Mouse (Mus musculus) adrenal gland, postnatal 14 days (tissue): ENCODE measurements around the gene Tmem251. TPM values are rescaled to one million over a fixed set of nuclear protein-coding genes. Genes with fewer than 3 reads are reported as not detected.
A peak's percentile ranks its signal among the peaks of the same experiment; 100 is the strongest.

Experiments
- DNase-seq: peaks from one replicate; pipeline ENCODE4 v3.0.0; 2021; ENCODE audit warnings: mixed read lengths
- total RNA-seq: library from RNA; stranded (reverse); gene quantifications from 2 replicates; pipeline ENCODE4 v1.2.3, GENCODE M21; 2021

The Tmem251 gene
- total RNA-seq, 1 experiment from 2014 or later, result 5.7 TPM

GRCm38 (mm10) chr12:102756304-102756703 is 12.7 kb downstream of the Tmem251 start:
- peak; percentile 56 for DNase-seq

GRCm38 (mm10) chr12:102757055-102757688 is 13.6 kb downstream of the Tmem251 start:
- peak; percentile 93 for DNase-seq

- DNase-seq, result peak; percentile 98
Observed at GRCm38 (mm10) chr12:102757689-102758402, 14.3 kb downstream of the Tmem251 start, which contains the start of the genes Gm28051, Gon7 and Ubr7. Gm28051 (minus strand) TSS chr12:102757765. Gon7 (minus strand) TSS chr12:102757803. Ubr7 (plus strand) TSS chr12:102757967.

- DNase-seq, result no peak
Observed at GRCm38 (mm10) chr12:102758403-102758756, 14.8 kb downstream of the Tmem251 start, which contains the start of gene Gm20604. Gm20604 (minus strand) TSS chr12:102758672.

- DNase-seq, result peak; percentile 51
Observed at GRCm38 (mm10) chr12:102758936-102759335, 15.4 kb downstream of the Tmem251 start.

GRCm38 (mm10) chr12:102761668-102762067 is 18.1 kb downstream of the Tmem251 start:
- DNase-seq, result no peak

GRCm38 (mm10) chr12:102763696-102764095 is 20.1 kb downstream of the Tmem251 start:
- peak; percentile 59 for DNase-seq

GRCm38 (mm10) chr12:102769000-102769399 is 25.4 kb downstream of the Tmem251 start:
- no peak for DNase-seq

GRCm38 (mm10) chr12:102771601-102772000 is 28.0 kb downstream of the Tmem251 start:
- no peak for DNase-seq

- DNase-seq, result no peak
Observed at GRCm38 (mm10) chr12:102772676-102773075, 29.1 kb downstream of the Tmem251 start.

GRCm38 (mm10) chr12:102776035-102776434 is 32.5 kb downstream of the Tmem251 start:
- no peak for DNase-seq

- DNase-seq, result no peak
Observed at GRCm38 (mm10) chr12:102778151-102778550, 34.6 kb downstream of the Tmem251 start.

GRCm38 (mm10) chr12:102779452-102779851 is 35.9 kb downstream of the Tmem251 start:
- DNase-seq, result peak; percentile 31

- no peak for DNase-seq
Observed at GRCm38 (mm10) chr12:102782841-102783240, 39.3 kb downstream of the Tmem251 start.

- DNase-seq, result no peak
Observed at GRCm38 (mm10) chr12:102784899-102785592, 41.5 kb downstream of the Tmem251 start.

- DNase-seq, result no peak
Observed at GRCm38 (mm10) chr12:102785593-102785985, 42.0 kb downstream of the Tmem251 start.

GRCm38 (mm10) chr12:102787927-102788326 is 44.4 kb downstream of the Tmem251 start:
- DNase-seq, result no peak

Other genes starting within 250 kb of the Tmem251 start
- gene Chga, start 188.8 kb upstream of the Tmem251 start, total RNA-seq, result 1,531 and 1,561 TPM in 2 replicates
- 72.0 and 79.8 TPM in 2 replicates for gene Itpk1, start 38.8 kb upstream of the Tmem251 start, total RNA-seq
- 9.3 and 9.6 TPM in 2 replicates for gene Moap1, start 101 bp upstream of the Tmem251 start, total RNA-seq
- not detected in 2 replicates for gene Gm28051, start 14.0 kb downstream of the Tmem251 start, total RNA-seq
- gene Gon7, start 14.0 kb downstream of the Tmem251 start, total RNA-seq, result 15.6 and 16.9 TPM in 2 replicates
- 32.4 and 36.4 TPM in 2 replicates for gene Ubr7, start 14.2 kb downstream of the Tmem251 start, total RNA-seq
- gene Gm20604, start 14.9 kb downstream of the Tmem251 start, total RNA-seq, result 6.6 and 7.0 TPM in 2 replicates
- 42.5 and 44.4 TPM in 2 replicates for gene Btbd7, start 134.7 kb downstream of the Tmem251 start, total RNA-seq
- not detected in 2 replicates for gene Cox8c, start 155.6 kb downstream of the Tmem251 start, total RNA-seq
- 6.1 and 6.2 TPM in 2 replicates for gene Unc79, start 205.1 kb downstream of the Tmem251 start, total RNA-seq